Mouse (Mus musculus): ENCODE measurements around the gene Stk16. TPM values are rescaled to one million over a fixed set of nuclear protein-coding genes. Genes with fewer than 3 reads are reported as not detected.
A peak's percentile ranks its signal among the peaks of the same experiment; 100 is the strongest.

The Stk16 gene
- polyA plus RNA-seq, 1 experiment from 2014 or later: 152 TPM

- Histone ChIP-seq H3K4me2 (replicated peaks) (no peak overlapping the region), H3K4me1 (replicated peaks) (peaks cover 49% of the 10 kb centered on the region), H3K4me3 (replicated peaks) (no peak overlapping the region), H3K9ac (replicated peaks) (no peak overlapping the region), H3K27me3 (peaks cover 52% of the 10 kb centered on the region), H3K27ac (no peak overlapping the region), H3K9me3 (no peaks in the 10 kb centered on the region), H3K36me3 (peaks cover 42% of the 10 kb centered on the region)
- 95% methylated on average over 9 of the region's 9 CpGs for WGBS
- ATAC-seq: no peak
These were observed 5.1 kb downstream of the Stk16 start for GRCm38 (mm10) chr1:75215785-75216184.

- WGBS: 85% methylated on average over 13 of the region's 13 CpGs
- no peak overlapping the region for H3K27ac ChIP-seq
- H3K36me3 ChIP-seq: peaks cover 41% of the 10 kb centered on the region
- H3K9me3 ChIP-seq: no peaks in the 10 kb centered on the region
- H3K27me3 ChIP-seq: peaks cover 64% of the 10 kb centered on the region
- peaks cover 39% of the 10 kb centered on the region for H3K4me1 ChIP-seq (replicated peaks)
- H3K4me2 ChIP-seq (replicated peaks): no peak overlapping the region
- no peak overlapping the region for H3K9ac ChIP-seq (replicated peaks)
- H3K4me3 ChIP-seq (replicated peaks): no peak overlapping the region
- no peak for ATAC-seq
These were observed 6.4 kb downstream of the Stk16 start for GRCm38 (mm10) chr1:75216797-75217585.

DNA sequence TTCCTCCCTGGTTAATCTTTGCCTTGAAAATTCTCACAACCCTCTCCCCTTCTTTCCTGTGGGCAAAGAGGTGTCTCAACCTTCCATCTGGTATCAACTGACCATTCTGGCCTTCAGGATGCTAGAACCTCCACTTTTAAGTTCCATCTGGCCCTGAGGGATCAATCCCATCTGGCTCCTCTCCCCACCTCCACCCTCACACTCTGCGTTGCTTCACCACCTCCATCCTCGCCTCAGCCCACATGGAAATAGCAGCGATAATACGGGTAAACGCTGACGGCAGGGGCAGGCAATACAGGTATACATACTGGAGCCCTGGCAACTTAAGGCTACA is 7.2 kb downstream of the Stk16 start:
- Histone ChIP-seq H3K27me3 (peaks cover 73% of the 10 kb centered on the region), H3K4me1 (replicated peaks) (peaks cover 30% of the 10 kb centered on the region), H3K4me3 (replicated peaks) (peak overlapping the region; percentile 56; the same call in 1 of the 2 replicates), H3K36me3 (peaks cover 32% of the 10 kb centered on the region), H3K4me2 (replicated peaks) (peak overlapping the region; percentile 95; the same call in 1 of the 2 replicates), H3K9me3 (no peaks in the 10 kb centered on the region), H3K9ac (replicated peaks) (0 out of 2 replicates have a peak overlapping the region, but pooled peaks have one; percentile 68), H3K27ac (no peak overlapping the region)
- ATAC-seq: no peak
- WGBS: 7% methylated on average over 6 of the region's 6 CpGs

DNA sequence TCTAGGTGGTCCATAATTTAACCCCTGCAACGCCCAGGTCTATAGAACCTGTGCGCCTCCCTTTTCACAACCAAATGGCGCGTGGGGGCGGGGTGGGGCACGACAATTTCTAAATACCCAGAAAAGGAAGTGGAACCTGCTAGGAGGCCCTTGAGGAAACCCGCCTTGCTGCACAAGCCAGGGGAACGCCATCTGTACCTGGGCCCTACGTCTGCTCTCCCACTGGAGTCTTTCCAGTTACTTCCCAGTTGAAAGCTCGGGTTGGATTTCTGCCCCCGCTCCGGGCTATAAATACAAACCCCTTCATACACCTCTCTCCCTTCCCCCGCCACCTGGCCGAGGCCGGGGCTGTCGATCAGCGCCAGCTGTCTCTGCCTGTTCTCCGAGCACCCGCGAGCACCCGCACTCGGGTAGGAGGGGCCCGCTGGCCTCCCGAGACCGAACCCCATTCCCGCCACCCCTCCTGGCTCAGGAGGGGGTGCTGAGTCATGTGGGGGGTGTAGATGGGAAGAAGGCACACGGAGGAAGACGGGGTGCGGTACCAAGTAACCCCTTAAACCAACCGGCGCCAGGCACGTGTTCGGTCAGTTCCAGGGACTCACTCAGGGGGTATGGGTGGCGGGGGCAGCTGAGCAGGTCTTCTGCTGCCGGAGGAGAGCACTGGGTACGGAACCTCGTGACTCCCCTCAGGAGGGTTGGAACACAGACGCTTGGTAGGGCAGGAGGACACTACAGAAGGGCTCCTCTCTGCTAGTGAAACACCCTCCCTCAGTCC is 7.8 kb downstream of the Stk16 start:
- ATAC-seq: peak; percentile 77
- WGBS: 3% methylated on average over 38 of the region's 38 CpGs
- H3K27ac ChIP-seq: no peak overlapping the region

DNA sequence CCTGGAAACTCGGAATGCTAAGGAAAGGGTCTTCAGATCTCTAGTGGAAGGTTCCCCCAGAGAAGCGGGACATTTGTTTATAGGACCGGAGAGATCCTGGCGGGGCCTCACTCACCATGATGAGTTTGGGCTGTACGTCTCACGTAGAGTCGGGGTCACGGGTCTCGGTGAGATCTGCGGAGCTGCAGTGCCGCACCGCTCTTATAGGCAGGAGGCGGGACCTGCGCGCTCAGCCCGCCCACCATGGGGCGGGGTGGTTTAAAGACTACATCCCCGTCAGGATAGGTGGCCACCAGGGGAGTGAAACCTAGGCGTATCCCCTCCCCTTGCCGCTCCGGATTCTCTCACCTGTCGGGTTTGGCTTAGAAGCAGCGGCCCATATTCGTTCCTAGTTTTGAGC is 8.4 kb downstream of the Stk16 start:
- Histone ChIP-seq H3K4me2 (replicated peaks) (peak overlapping the region; percentile 95), H3K4me3 (replicated peaks) (peak overlapping the region; percentile 56), H3K27ac (no peak overlapping the region), H3K4me1 (replicated peaks) (peaks cover 24% of the 10 kb centered on the region), H3K9ac (replicated peaks) (peak overlapping the region; percentile 68), H3K36me3 (peaks cover 20% of the 10 kb centered on the region), H3K27me3 (peaks cover 78% of the 10 kb centered on the region), H3K9me3 (no peaks in the 10 kb centered on the region)
- WGBS: under 1% methylated on average over 24 of the region's 24 CpGs
- peak; percentile 90 for ATAC-seq

More for the DNA sequence above, 7.8 kb downstream of the Stk16 start:
- H3K27me3 ChIP-seq: peaks cover 78% of the 10 kb centered on the region
- H3K36me3 ChIP-seq: peaks cover 27% of the 10 kb centered on the region
- peak overlapping the region; percentile 95 for H3K4me2 ChIP-seq (replicated peaks)
- no peaks in the 10 kb centered on the region for H3K9me3 ChIP-seq
- H3K4me1 ChIP-seq (replicated peaks): peaks cover 25% of the 10 kb centered on the region
- peak overlapping the region; percentile 56 for H3K4me3 ChIP-seq (replicated peaks)
- peak overlapping the region; percentile 68 for H3K9ac ChIP-seq (replicated peaks)

DNA sequence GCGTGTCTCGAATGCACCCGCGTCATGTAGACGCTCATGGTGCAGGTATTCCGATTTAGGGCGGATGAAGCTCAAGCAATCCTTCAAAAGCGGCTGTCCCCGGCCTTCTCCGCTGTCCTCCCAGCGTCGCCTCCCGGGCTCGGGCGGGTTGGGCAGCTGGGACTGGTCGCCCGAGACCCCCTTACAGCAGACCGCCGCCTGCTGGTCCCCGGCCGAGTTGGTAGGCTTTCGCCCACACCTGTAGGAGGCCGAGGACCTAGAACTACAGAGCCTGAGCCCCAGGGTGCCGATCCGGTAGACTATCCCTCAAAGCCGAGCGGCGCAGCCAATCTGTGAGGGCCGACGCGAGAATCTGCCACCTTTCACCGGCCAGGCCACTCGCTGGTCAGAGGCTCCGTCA is 8.9 kb downstream of the Stk16 start, which contains the start of gene Tuba4a:
Gene Tuba4a (minus strand): TSS at position 335 of the 400 bp plus-strand sequence.
- Histone ChIP-seq H3K9ac (replicated peaks) (peak within 1 kb of the TSS; percentile 68), H3K27ac (no peak within 1 kb of the TSS), H3K27me3 (peaks cover 78% of the 10 kb centered on the region), H3K4me2 (replicated peaks) (peak within 1 kb of the TSS; percentile 95), H3K9me3 (no peaks in the 10 kb centered on the region), H3K4me1 (replicated peaks) (peaks cover 21% of the 10 kb centered on the region), H3K4me3 (replicated peaks) (peak within 1 kb of the TSS; percentile 56), H3K36me3 (peaks cover 15% of the 10 kb centered on the region)
- ATAC-seq: peak; percentile 73
- under 1% methylated on average over 34 of the region's 34 CpGs for WGBS

- WGBS: 82% methylated on average over 3 of the region's 3 CpGs
- no peak for ATAC-seq
- no peak overlapping the region for H3K9ac ChIP-seq (replicated peaks)
- H3K9me3 ChIP-seq: no peaks in the 10 kb centered on the region
- H3K4me3 ChIP-seq (replicated peaks): no peak overlapping the region
- no peaks in the 10 kb centered on the region for H3K36me3 ChIP-seq
- no peak overlapping the region for H3K27ac ChIP-seq
- H3K4me2 ChIP-seq (replicated peaks): no peak overlapping the region
- peaks cover 71% of the 10 kb centered on the region for H3K27me3 ChIP-seq
- H3K4me1 ChIP-seq (replicated peaks): peaks cover 19% of the 10 kb centered on the region
These were observed 10.9 kb downstream of the Stk16 start for GRCm38 (mm10) chr1:75221538-75221937.

GRCm38 (mm10) chr1:75222926-75223325 is 12.3 kb downstream of the Stk16 start:
- H3K4me1 ChIP-seq (replicated peaks): peaks cover 19% of the 10 kb centered on the region
- H3K27me3 ChIP-seq: peaks cover 57% of the 10 kb centered on the region
- no peaks in the 10 kb centered on the region for H3K9me3 ChIP-seq
- no peak for ATAC-seq
- H3K9ac ChIP-seq (replicated peaks): no peak overlapping the region
- no peak overlapping the region for H3K4me2 ChIP-seq (replicated peaks)
- H3K36me3 ChIP-seq: no peaks in the 10 kb centered on the region
- no peak overlapping the region for H3K27ac ChIP-seq
- no peak overlapping the region for H3K4me3 ChIP-seq (replicated peaks)
- 83% methylated on average over 6 of the region's 6 CpGs for WGBS

- ATAC-seq: no peak
- H3K4me3 ChIP-seq (replicated peaks): no peak overlapping the region
- WGBS: 77% methylated on average over 6 of the region's 6 CpGs
- H3K9me3 ChIP-seq: no peaks in the 10 kb centered on the region
- H3K27ac ChIP-seq: no peak overlapping the region
- peaks cover 13% of the 10 kb centered on the region for H3K4me1 ChIP-seq (replicated peaks)
- H3K36me3 ChIP-seq: no peaks in the 10 kb centered on the region
- H3K4me2 ChIP-seq (replicated peaks): no peak overlapping the region
- no peak overlapping the region for H3K9ac ChIP-seq (replicated peaks)
- H3K27me3 ChIP-seq: peaks cover 51% of the 10 kb centered on the region
These were observed 12.9 kb downstream of the Stk16 start for GRCm38 (mm10) chr1:75223532-75223931.

DNA sequence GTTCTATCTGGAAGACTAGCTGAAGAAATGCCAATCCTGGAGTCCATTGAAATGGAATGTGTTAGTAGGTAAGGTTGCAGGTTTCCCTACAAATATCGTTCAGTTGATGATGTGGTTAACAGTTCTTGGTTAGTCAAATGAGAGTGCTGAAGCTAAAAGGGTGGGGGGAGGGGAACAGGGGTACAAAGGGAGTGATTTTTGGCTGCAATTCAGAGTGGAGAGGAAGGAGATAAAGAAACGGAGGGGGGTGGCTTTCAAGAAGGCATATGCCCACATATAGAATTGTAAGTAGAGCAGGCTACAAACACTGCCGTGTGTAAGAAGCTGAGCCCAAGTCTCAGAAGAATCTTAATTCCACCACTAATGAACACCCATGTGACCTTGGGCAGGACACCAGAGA is 14.8 kb downstream of the Stk16 start:
- no peak overlapping the region for H3K4me3 ChIP-seq (replicated peaks)
- no peak overlapping the region for H3K4me2 ChIP-seq (replicated peaks)
- WGBS: 69% methylated on average over 3 of the region's 3 CpGs
- peaks cover 38% of the 10 kb centered on the region for H3K27me3 ChIP-seq
- no peaks in the 10 kb centered on the region for H3K4me1 ChIP-seq (replicated peaks)
- H3K9me3 ChIP-seq: no peaks in the 10 kb centered on the region
- H3K27ac ChIP-seq: no peak overlapping the region
- ATAC-seq: no peak
- no peaks in the 10 kb centered on the region for H3K36me3 ChIP-seq
- H3K9ac ChIP-seq (replicated peaks): no peak overlapping the region

DNA sequence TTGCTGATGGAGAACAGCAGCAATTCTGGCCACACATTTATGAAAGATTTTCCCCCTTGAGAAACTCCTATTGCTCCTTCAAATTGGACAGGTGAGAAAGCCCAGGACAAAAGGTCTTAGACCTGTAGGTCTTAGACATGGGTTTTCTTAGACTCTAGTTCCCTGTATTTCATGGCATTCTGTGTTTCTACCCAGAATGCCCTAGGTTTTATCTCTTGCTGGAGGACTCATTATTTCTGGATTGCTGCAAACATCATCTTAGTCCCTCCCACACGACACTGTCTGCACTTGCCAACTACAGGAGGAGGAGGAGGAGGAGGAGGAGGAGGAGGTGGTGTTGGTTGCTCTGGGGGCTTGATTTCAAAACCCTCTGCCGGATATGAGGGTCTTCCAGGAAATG is 15.5 kb downstream of the Stk16 start:
- Histone ChIP-seq H3K4me3 (replicated peaks) (no peak overlapping the region), H3K9me3 (no peaks in the 10 kb centered on the region), H3K27me3 (peaks cover 31% of the 10 kb centered on the region), H3K9ac (replicated peaks) (no peak overlapping the region), H3K4me2 (replicated peaks) (no peak overlapping the region), H3K27ac (no peak overlapping the region), H3K36me3 (no peaks in the 10 kb centered on the region), H3K4me1 (replicated peaks) (no peaks in the 10 kb centered on the region)
- no peak for ATAC-seq
- 76% methylated on average over 2 of the region's 2 CpGs for WGBS

DNA sequence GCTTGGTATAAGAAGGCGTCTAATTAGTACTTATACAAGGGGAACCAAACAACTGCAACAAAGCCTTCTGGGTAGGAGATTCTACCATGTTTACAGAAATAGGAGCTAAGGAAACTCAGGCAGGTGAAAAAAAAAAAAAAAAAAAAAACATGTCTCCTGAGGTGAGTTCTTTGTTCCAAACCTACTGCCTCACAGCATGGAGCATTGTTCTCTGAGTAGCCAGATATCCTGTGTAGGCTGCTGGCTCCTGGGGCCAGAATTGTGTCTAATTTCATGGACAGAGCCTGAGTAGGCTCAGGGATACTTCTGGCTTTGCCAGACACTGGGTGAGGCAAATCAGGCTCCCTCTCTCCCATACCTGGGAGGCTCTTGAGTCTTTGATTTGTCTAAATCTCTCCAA is 17.0 kb downstream of the Stk16 start:
- Histone ChIP-seq H3K4me1 (replicated peaks) (no peaks in the 10 kb centered on the region), H3K9ac (replicated peaks) (no peak overlapping the region), H3K27ac (no peak overlapping the region), H3K4me2 (replicated peaks) (no peak overlapping the region), H3K27me3 (peaks cover 22% of the 10 kb centered on the region; the same call in 1 of the 2 replicates), H3K9me3 (no peaks in the 10 kb centered on the region), H3K36me3 (no peaks in the 10 kb centered on the region), H3K4me3 (replicated peaks) (no peak overlapping the region)
- ATAC-seq: no peak
- WGBS: 71% methylated on average over 1 of the region's 1 CpGs

Measured in midbrain, embryonic 13.5 days (tissue).